Mouse (Mus musculus) heart, embryonic 15.5 days (tissue): ENCODE data around the gene Macrod1. TPM values are rescaled to one million over a fixed set of nuclear protein-coding genes. Genes with fewer than 3 reads are reported as not detected.

Experiments
- ATAC-seq: fragments of 200-750 bp; cut with Nextera tagmentation; replicated peaks from 2 replicates; pipeline ENCODE4 v1.8.0; 2017; ENCODE audit warnings: low read depth, moderate TSS enrichment; ENCODE audit not compliant: insufficient number of reproducible peaks, insufficient read depth, low FRiP score
- H3K27ac ChIP-seq: fragments of 300-500 bp; sonication (generic); 2 replicates; pipeline ENCODE4 v1.5.1; 2015; ENCODE audit warnings: mild to moderate bottlenecking, inconsistent platforms
- H3K27me3 ChIP-seq: fragments of 300-500 bp; sonication (generic); 2 replicates; pipeline ENCODE4 v1.6.1; 2015; ENCODE audit warnings: inconsistent platforms
- H3K36me3 ChIP-seq: fragments of 300-500 bp; sonication (generic); 2 replicates; pipeline ENCODE4 v1.6.1; 2015; ENCODE audit warnings: mild to moderate bottlenecking, inconsistent platforms
- H3K4me1 ChIP-seq: fragments of 300-500 bp; sonication (generic); replicated peaks from 2 replicates; pipeline ENCODE4 v1.6.1; 2015; ENCODE audit warnings: inconsistent platforms
- H3K4me2 ChIP-seq: fragments of 300-500 bp; sonication (generic); 2 replicates; pipeline ENCODE4 v1.6.1; 2015; ENCODE audit warnings: inconsistent platforms, mild to moderate bottlenecking, moderate library complexity
- H3K4me3 ChIP-seq: fragments of 300-500 bp; sonication (generic); 2 replicates; pipeline ENCODE4 v1.5.1; 2015; ENCODE audit warnings: mild to moderate bottlenecking, inconsistent platforms
- H3K9ac ChIP-seq: fragments of 300-500 bp; sonication (generic); 2 replicates; pipeline ENCODE4 v1.6.1; 2015; ENCODE audit warnings: mild to moderate bottlenecking, inconsistent platforms
- H3K9me3 ChIP-seq: fragments of 300-500 bp; sonication (generic); replicated peaks from 2 replicates; pipeline ENCODE4 v1.6.1; 2016; ENCODE audit warnings: inconsistent platforms
- WGBS: fragments of 180-500 bp; shearing (Covaris S2); methylation state at CpG from one replicate; pipeline ENCODE4 v1.1.7; 2015; ENCODE audit warnings: mixed read lengths; 5-methylcytosine and 5-hydroxymethylcytosine counted together
- polyA plus RNA-seq: library from polyadenylated mRNA; unstranded; fragments of >200 nt; fragmentation: Nextera tagmentation; extraction: Ambion mirVana; gene quantifications from 2 replicates; pipeline ENCODE4 v1.2.1, GENCODE M21; 2015

Macrod1 gene
- polyA plus RNA-seq, 1 experiment from 2014 or later: 57.6 TPM

- Histone ChIP-seq H3K36me3 (peaks cover 61% of the 10 kb centered on the region), H3K4me1 (no peaks in the 10 kb centered on the region), H3K9me3 (no peaks in the 10 kb centered on the region), H3K27me3 (no peaks in the 10 kb centered on the region), H3K4me3 (no peak overlapping the region), H3K9ac (no peak overlapping the region), H3K27ac (no peak overlapping the region), H3K4me2 (no peak overlapping the region)
- 79% methylated on average over 6 of the region's 6 CpGs for WGBS
- ATAC-seq: no peak
Observed at GRCm38 (mm10) chr19:7226511-7226914, 169.9 kb downstream of the Macrod1 start.

- peak; percentile 78; the same call in 1 of the 2 replicates for ATAC-seq
- Histone ChIP-seq H3K9me3 (no peaks in the 10 kb centered on the region), H3K4me1 (peaks cover 15% of the 10 kb centered on the region)
Observed at GRCm38 (mm10) chr19:7234537-7235221, 178.1 kb downstream of the Macrod1 start.

GRCm38 (mm10) chr19:7235461-7235860 is 178.9 kb downstream of the Macrod1 start:
- Histone ChIP-seq H3K4me1 (peaks cover 23% of the 10 kb centered on the region), H3K4me3 (no peak overlapping the region), H3K9ac (no peak overlapping the region), H3K27me3 (no peaks in the 10 kb centered on the region), H3K27ac (no peak overlapping the region), H3K36me3 (peaks cover 45% of the 10 kb centered on the region), H3K4me2 (no peak overlapping the region), H3K9me3 (no peaks in the 10 kb centered on the region)
- ATAC-seq: no peak
- 94% methylated on average over 9 of the region's 9 CpGs for WGBS

More at GRCm38 (mm10) chr19:7234537-7235221, 178.1 kb downstream of the Macrod1 start:
- no peak overlapping the region for H3K27ac ChIP-seq
- H3K4me3 ChIP-seq: no peak overlapping the region
- WGBS: 58% methylated on average over 8 of the region's 8 CpGs
- H3K27me3 ChIP-seq: no peaks in the 10 kb centered on the region
- no peak overlapping the region for H3K9ac ChIP-seq
- no peak overlapping the region for H3K4me2 ChIP-seq
- H3K36me3 ChIP-seq: peaks cover 52% of the 10 kb centered on the region

GRCm38 (mm10) chr19:7236011-7236410 is 179.4 kb downstream of the Macrod1 start:
- H3K4me1 ChIP-seq: peaks cover 23% of the 10 kb centered on the region
- no peaks in the 10 kb centered on the region for H3K9me3 ChIP-seq
- no peak for ATAC-seq
- H3K9ac ChIP-seq: no peak overlapping the region
- no peak overlapping the region for H3K4me3 ChIP-seq
- no peaks in the 10 kb centered on the region for H3K27me3 ChIP-seq
- peaks cover 39% of the 10 kb centered on the region for H3K36me3 ChIP-seq
- WGBS: 90% methylated on average over 2 of the region's 2 CpGs
- H3K4me2 ChIP-seq: no peak overlapping the region
- H3K27ac ChIP-seq: no peak overlapping the region

- H3K4me2 ChIP-seq: no peak overlapping the region
- H3K9me3 ChIP-seq: no peaks in the 10 kb centered on the region
- no peak overlapping the region for H3K4me3 ChIP-seq
- peaks cover 32% of the 10 kb centered on the region for H3K36me3 ChIP-seq
- no peak overlapping the region for H3K27ac ChIP-seq
- 82% methylated on average over 4 of the region's 4 CpGs for WGBS
- H3K4me1 ChIP-seq: peaks cover 26% of the 10 kb centered on the region
- no peak for ATAC-seq
- H3K9ac ChIP-seq: no peak overlapping the region
- no peaks in the 10 kb centered on the region for H3K27me3 ChIP-seq
Observed at GRCm38 (mm10) chr19:7236742-7237141, 180.1 kb downstream of the Macrod1 start.

- Histone ChIP-seq H3K9me3 (no peaks in the 10 kb centered on the region), H3K27me3 (no peaks in the 10 kb centered on the region), H3K4me3 (peak overlapping the region; percentile 78), H3K36me3 (peaks cover 10% of the 10 kb centered on the region; the same call in 1 of the 2 replicates), H3K4me2 (peak overlapping the region; percentile 89), H3K27ac (peak overlapping the region; percentile 90), H3K9ac (peak overlapping the region; percentile 93), H3K4me1 (peaks cover 26% of the 10 kb centered on the region)
- 82% methylated on average over 3 of the region's 3 CpGs for WGBS
- ATAC-seq: no peak
Observed at GRCm38 (mm10) chr19:7239574-7239973, 183.0 kb downstream of the Macrod1 start.

GRCm38 (mm10) chr19:7240291-7240690 is 183.7 kb downstream of the Macrod1 start:
- Histone ChIP-seq H3K9me3 (no peaks in the 10 kb centered on the region), H3K27ac (peak overlapping the region; percentile 90), H3K4me2 (peak overlapping the region; percentile 89), H3K4me3 (peak overlapping the region; percentile 78), H3K9ac (peak overlapping the region; percentile 93), H3K36me3 (peaks cover 10% of the 10 kb centered on the region; the same call in 1 of the 2 replicates), H3K27me3 (0 out of 2 replicates have a peak, but pooled peaks cover 3% of the 10 kb centered on the region), H3K4me1 (peaks cover 26% of the 10 kb centered on the region)
- under 1% methylated on average over 13 of the region's 13 CpGs for WGBS
- 0 out of 2 replicates have a peak, but pooled peaks have one; percentile 10 for ATAC-seq

- peak; percentile 97 for ATAC-seq
- peak within 1 kb of the TSS; percentile 78 for H3K4me3 ChIP-seq
- H3K27me3 ChIP-seq: 0 out of 2 replicates have a peak, but pooled peaks cover 3% of the 10 kb centered on the region
- peaks cover 26% of the 10 kb centered on the region for H3K4me1 ChIP-seq
- H3K36me3 ChIP-seq: peaks cover 9% of the 10 kb centered on the region; the same call in 1 of the 2 replicates
- under 1% methylated on average over 80 of the region's 80 CpGs for WGBS
- H3K27ac ChIP-seq: peak within 1 kb of the TSS; percentile 90
- H3K4me2 ChIP-seq: peak within 1 kb of the TSS; percentile 89
- no peaks in the 10 kb centered on the region for H3K9me3 ChIP-seq
- H3K9ac ChIP-seq: peak within 1 kb of the TSS; percentile 93
Observed at GRCm38 (mm10) chr19:7240782-7241690, 184.4 kb downstream of the Macrod1 start, which contains the start of gene Naa40. Gene Naa40, minus strand, starts transcription at chr19:7241183.

GRCm38 (mm10) chr19:7246021-7246420 is 189.4 kb downstream of the Macrod1 start:
- Histone ChIP-seq H3K27ac (no peak overlapping the region), H3K4me1 (peaks cover 4% of the 10 kb centered on the region), H3K9ac (no peak overlapping the region), H3K9me3 (no peaks in the 10 kb centered on the region), H3K4me3 (no peak overlapping the region), H3K4me2 (no peak overlapping the region), H3K36me3 (no peaks in the 10 kb centered on the region), H3K27me3 (0 out of 2 replicates have a peak, but pooled peaks cover 3% of the 10 kb centered on the region)
- no peak for ATAC-seq
- WGBS: 73% methylated on average over 3 of the region's 3 CpGs
